Mouse (Mus musculus) limb, embryonic 15.5 days (tissue): ENCODE measurements around the gene Col5a2. TPM values are rescaled to one million over a fixed set of nuclear protein-coding genes. Genes with fewer than 3 reads are reported as not detected.

Source experiments
- polyA plus RNA-seq: library from polyadenylated mRNA; unstranded; fragments of >200 nt; fragmentation: Nextera tagmentation; extraction: Ambion mirVana; gene quantifications from 2 replicates; pipeline ENCODE4 v1.2.1, GENCODE M21; 2015

The Col5a2 gene
- polyA plus RNA-seq, 1 experiment from 2014 or later: 223 TPM

Other genes starting within 250 kb of the Col5a2 start
- gene Col3a1, start 191.7 kb downstream of the Col5a2 start, polyA plus RNA-seq: 3,320 and 3,762 TPM in 2 replicates